Mouse (Mus musculus) bone marrow, adult 2 months (tissue): ENCODE measurements around the gene Tnfrsf1a.

ENCODE experiments used
- CTCF ChIP-seq: fragments of 200-500 bp; IDR thresholded peaks from 2 replicates; pipeline ENCODE4 v1.5.1; 2011; ENCODE audit warnings: low read length, control low read depth; ENCODE audit not compliant: control insufficient read depth, insufficient read depth
- POLR2A ChIP-seq: fragments of 200-500 bp; IDR thresholded peaks from 2 replicates; pipeline ENCODE4 v1.6.1; 2011; ENCODE audit warnings: low read depth, mild to moderate bottlenecking, control low read depth, low read length, borderline replicate concordance; ENCODE audit not compliant: control insufficient read depth

GRCm38 (mm10) chr6:125318981-125319918, 29.9 kb upstream of the Tnfrsf1a start:
- TF ChIP-seq CTCF (no peak), POLR2A (no peak)
